Mouse (Mus musculus) C2C12 (cell line): Measurements from ENCODE around the gene Vmn1r100. TPM values are rescaled to one million over a fixed set of nuclear protein-coding genes. Genes with fewer than 3 reads are reported as not detected.
"Not testable (repeated sequence)": the region's sequence is repeated elsewhere in the genome, so short reads cannot be mapped to it uniquely, and the experiment has no call there.

Experiments
- H3K27me3 ChIP-seq: one replicate; pipeline ENCODE4 v1.6.1; 2011; ENCODE audit not compliant: control insufficient read depth, insufficient read depth, insufficient read length
- H3K36me3 ChIP-seq: one replicate; pipeline ENCODE4 v1.6.1; 2011; ENCODE audit not compliant: control insufficient read depth, insufficient read depth
- H3K4me3 ChIP-seq: one replicate; pipeline ENCODE4 v1.5.1; 2011; ENCODE audit warnings: mild to moderate bottlenecking, control low read depth; ENCODE audit not compliant: poor library complexity, insufficient read depth, severe bottlenecking
- H3K79me2 ChIP-seq: one replicate; pipeline ENCODE4 v1.6.1; 2011; ENCODE audit not compliant: control insufficient read depth, insufficient read depth
- H3K79me3 ChIP-seq: one replicate; pipeline ENCODE4 v1.6.1; 2011; ENCODE audit warnings: low read depth, control low read depth
- H3ac ChIP-seq: one replicate; pipeline ENCODE3; 2011; ENCODE audit warnings: low read depth; ENCODE audit not compliant: control insufficient read depth, insufficient read length
- long read RNA-seq, 2 experiments: library from polyadenylated mRNA; unstranded; transcript quantifications; one replicate each; pipeline ENCODE4 v2.0.0; 2019 to 2020
- polyA plus RNA-seq: library from polyadenylated mRNA; unstranded; fragments of >200 nt; fragmentation: generic; extraction: Trizol; gene quantifications from one replicate; pipeline ENCODE4 v1.2.1, GENCODE M21; 2012; ENCODE audit warnings: missing spikeins

Vmn1r100 gene
- not detected for polyA plus RNA-seq
- long read RNA-seq, experiment 1: 0 reads
- long read RNA-seq, experiment 2: 0 reads

GRCm38 (mm10) chr7:20417642-20418041 is at the start of gene Vmn1r100:
Gene Vmn1r100, plus strand, starts transcription at chr7:20417942.
- H3ac ChIP-seq, H3K4me3 ChIP-seq, H3K79me2 ChIP-seq, H3K79me3 ChIP-seq, H3K36me3 ChIP-seq, H3K27me3 ChIP-seq: not testable (repeated sequence)

DNA sequence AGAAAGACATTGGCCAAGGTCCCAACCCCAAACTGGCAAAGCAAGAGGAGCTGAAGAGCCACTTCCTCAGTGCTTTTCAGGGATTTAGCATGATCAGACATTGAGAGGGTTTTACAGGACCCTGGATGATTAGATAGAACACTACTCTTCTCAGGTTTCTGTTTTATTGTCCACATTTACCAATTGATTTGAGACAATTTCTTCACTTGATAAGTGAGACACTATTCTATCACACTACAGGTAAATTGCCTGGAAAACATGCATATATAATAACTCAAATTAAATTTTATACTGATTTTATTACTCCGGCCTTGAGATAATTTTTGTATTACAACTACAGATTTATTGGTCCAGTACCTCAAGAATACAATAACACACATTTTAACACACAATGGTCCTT is 42.4 kb upstream of the Vmn1r100 start, which contains the start of gene Gm5728:
Gene Gm5728 (minus strand): TSS at position 101 of the 400 bp plus-strand sequence.
- not testable (repeated sequence) for H3ac ChIP-seq, H3K27me3 ChIP-seq, H3K79me3 ChIP-seq, H3K4me3 ChIP-seq, H3K79me2 ChIP-seq, H3K36me3 ChIP-seq

DNA sequence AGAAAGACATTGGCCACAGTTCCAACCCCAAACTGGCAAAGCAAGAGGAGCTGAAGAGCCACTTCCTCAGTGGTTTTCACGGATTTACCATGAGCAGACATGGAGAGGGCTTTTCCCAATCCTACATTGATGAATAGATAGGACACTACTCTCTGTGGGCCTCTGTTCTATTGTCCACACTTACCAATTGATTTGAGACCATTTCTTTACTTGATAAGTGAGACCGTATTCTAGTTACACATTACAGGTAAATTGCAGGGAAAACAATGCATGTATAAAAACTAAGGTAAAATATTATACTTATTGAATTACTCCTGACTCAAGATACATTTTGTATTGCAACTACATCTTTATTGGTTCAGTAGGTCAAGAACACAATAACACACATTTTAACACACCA is 24.8 kb downstream of the Vmn1r100 start, which contains the start of gene Vmn1r101:
Gene Vmn1r101 (minus strand): TSS at position 101 of the 400 bp plus-strand sequence.
- H3K27me3 ChIP-seq, H3ac ChIP-seq, H3K79me3 ChIP-seq, H3K79me2 ChIP-seq, H3K4me3 ChIP-seq, H3K36me3 ChIP-seq: not testable (repeated sequence)

Other genes with a start within 250 kb of the Vmn1r100 start
- gene Vmn1r94, start 249.6 kb upstream of the Vmn1r100 start, polyA plus RNA-seq: not detected
- gene Vmn1r95, start 224.2 kb upstream of the Vmn1r100 start, polyA plus RNA-seq: not detected
- gene Gm6164, start 212.3 kb upstream of the Vmn1r100 start, polyA plus RNA-seq: not detected
- gene Gm4498, start 184.1 kb upstream of the Vmn1r100 start, polyA plus RNA-seq: not detected
- not detected for gene Gm5890, start 155.1 kb upstream of the Vmn1r100 start, polyA plus RNA-seq
- not detected for gene Gm4133, start 83.9 kb upstream of the Vmn1r100 start, polyA plus RNA-seq
- not detected for gene Gm5728, start 42.5 kb upstream of the Vmn1r100 start, polyA plus RNA-seq
- not detected for gene Vmn1r101, start 24.7 kb downstream of the Vmn1r100 start, polyA plus RNA-seq
- gene Gm10670, start 57.0 kb downstream of the Vmn1r100 start, polyA plus RNA-seq: not detected
- gene Vmn1r103, start 92.6 kb downstream of the Vmn1r100 start, polyA plus RNA-seq: not detected
- not detected for gene Vmn1r104, start 115.9 kb downstream of the Vmn1r100 start, polyA plus RNA-seq
- gene Gm5726, start 127.8 kb downstream of the Vmn1r100 start, polyA plus RNA-seq: not detected
- gene Gm4141, start 158.3 kb downstream of the Vmn1r100 start, polyA plus RNA-seq: not detected
- gene Gm4513, start 181.1 kb downstream of the Vmn1r100 start, polyA plus RNA-seq: not detected